Mouse (Mus musculus) gastrocnemius, postnatal 14 days (tissue): Measurements from ENCODE around the gene Pacs1. TPM values are rescaled to one million over a fixed set of nuclear protein-coding genes. Genes with fewer than 3 reads are reported as not detected.
A peak's percentile ranks its signal among the peaks of the same experiment; 100 is the strongest.
"Not testable (repeated sequence)": the region's sequence is repeated elsewhere in the genome, so short reads cannot be mapped to it uniquely, and the experiment has no call there.

Source experiments
- DNase-seq: peaks from one replicate; pipeline ENCODE4 v3.0.0; 2021; ENCODE audit warnings: mixed read lengths
- intact Hi-C: fragments of 180-260 bp; cut with DNase I; formaldehyde crosslinking; loops from one replicate; pipeline ENCODE4 v1.15.1; 2025; ENCODE audit warnings: low total_unique reads
- total RNA-seq, 2 experiments: library from RNA; stranded (reverse); gene quantifications; 2 replicates each; pipeline ENCODE4 v1.2.3; 2021

Gene Pacs1
- total RNA-seq, 2 experiments from 2014 or later = 6.7 to 7.7 TPM

- intact Hi-C loops = no loop called here
- DNase-seq = no peak
These were observed 164.2 kb downstream of the Pacs1 start for GRCm38 (mm10) chr19:5108702-5109101.

GRCm38 (mm10) chr19:5108271-5108575, 164.7 kb downstream of the Pacs1 start:
- DNase-seq = no peak
- intact Hi-C loops = no loop called here

GRCm38 (mm10) chr19:5107556-5108270, 165.2 kb downstream of the Pacs1 start:
- DNase-seq = no peak
- intact Hi-C loops = no loop called here

- intact Hi-C loops = no loop called here
- peak; percentile 99 for DNase-seq
These were observed 166.2 kb downstream of the Pacs1 start, which contains the start of gene Rab1b for GRCm38 (mm10) chr19:5106731-5107191. Rab1b (minus strand) TSS chr19:5107072.

- intact Hi-C loops = no loop called here
- no peak for DNase-seq
These were observed 166.8 kb downstream of the Pacs1 start for GRCm38 (mm10) chr19:5106074-5106473.

GRCm38 (mm10) chr19:5098363-5099143, 174.4 kb downstream of the Pacs1 start, which contains the start of gene Cnih2:
Cnih2 (minus strand) TSS chr19:5098521.
- intact Hi-C loops = no loop called here
- peak; percentile 63 for DNase-seq

GRCm38 (mm10) chr19:5097521-5098362, 175.2 kb downstream of the Pacs1 start:
- no peak for DNase-seq
- intact Hi-C loops = no loop called here

GRCm38 (mm10) chr19:5095887-5096474, 176.9 kb downstream of the Pacs1 start:
- no peak for DNase-seq
- intact Hi-C loops = no loop called here

GRCm38 (mm10) chr19:5094746-5095417, 178.0 kb downstream of the Pacs1 start:
- no peak for DNase-seq
- intact Hi-C loops = loop anchor here (5.0 kb wide), 1 partner anchor 42 kb away; no protein-coding TSS in a partner anchor

GRCm38 (mm10) chr19:5094243-5094632, 178.7 kb downstream of the Pacs1 start:
- DNase-seq = peak; percentile 89
- intact Hi-C loops = loop anchor here (5.0 kb wide), 1 partner anchor 43 kb away; no protein-coding TSS in a partner anchor

GRCm38 (mm10) chr19:5093481-5094242, 179.3 kb downstream of the Pacs1 start:
- intact Hi-C loops = loop anchor here (5.0 kb wide), 1 partner anchor 44 kb away; no protein-coding TSS in a partner anchor
- DNase-seq = no peak

GRCm38 (mm10) chr19:5092083-5092482, 180.8 kb downstream of the Pacs1 start:
- intact Hi-C loops = loop anchor here (5.0 kb wide), 1 partner anchor 45 kb away; no protein-coding TSS in a partner anchor
- DNase-seq = no peak

- intact Hi-C loops = no loop called here
- DNase-seq = no peak
These were observed 183.6 kb downstream of the Pacs1 start for GRCm38 (mm10) chr19:5089324-5089723.

- DNase-seq = peak; percentile 93
- intact Hi-C loops = no loop called here
These were observed 184.8 kb downstream of the Pacs1 start, which contains the start of gene Yif1a for GRCm38 (mm10) chr19:5087884-5088728. Yif1a (plus strand) TSS chr19:5088538.

- DNase-seq, intact Hi-C loops: not testable (repeated sequence)
These were observed 186.4 kb downstream of the Pacs1 start for GRCm38 (mm10) chr19:5086533-5086932.

GRCm38 (mm10) chr19:5085145-5085863, 187.6 kb downstream of the Pacs1 start, which contains the start of gene Tmem151a:
Tmem151a (minus strand) TSS chr19:5085531.
- intact Hi-C loops = no loop called here
- DNase-seq = no peak

- no peak for DNase-seq
- intact Hi-C loops = no loop called here
These were observed 188.1 kb downstream of the Pacs1 start for GRCm38 (mm10) chr19:5084834-5085144.
